Mouse (Mus musculus) megakaryocyte, embryonic 14.5 days (primary cell): ENCODE measurements at regions not wholly inside any gene's neighbourhood (a gene's known extent, or its start where the extent isn't known, plus 50 kb on each side); places are given as distances from the start of the nearest gene placed in this dataset.

Experiments used
- FLI1 ChIP-seq: IDR thresholded peaks from 2 replicates; pipeline ENCODE4 v1.6.1; 2012; ENCODE audit warnings: low read length, inconsistent platforms, mixed read lengths
- GATA1 ChIP-seq: IDR thresholded peaks from 3 replicates; pipeline ENCODE4 v1.6.1; 2012; ENCODE audit warnings: mixed read lengths, low read length, inconsistent platforms, borderline replicate concordance

DNA sequence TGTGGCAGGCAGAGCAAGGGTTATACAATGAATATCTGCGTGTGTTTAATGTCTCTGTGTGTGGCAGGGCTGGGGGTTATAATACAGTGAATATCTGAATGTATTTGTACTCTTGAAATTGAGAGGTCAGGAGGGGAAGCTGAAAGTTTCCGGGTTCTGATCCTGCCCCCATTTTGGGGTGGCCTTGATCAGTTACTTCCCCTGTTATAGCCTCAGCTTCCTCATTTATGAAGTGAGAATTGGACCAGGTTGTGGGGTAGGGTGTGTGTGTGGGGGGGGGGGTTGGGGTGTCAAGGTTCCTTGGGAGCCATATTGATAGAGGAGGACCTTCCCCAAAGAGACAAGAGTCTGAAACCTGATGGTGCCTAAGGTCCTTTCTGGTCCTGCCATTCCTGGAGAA, 152.8 kb upstream of the Mrps10 start:
- TF ChIP-seq GATA1 (no peak), FLI1 (no peak)
